Mouse (Mus musculus): ENCODE data around the gene Thoc5.

Gene Thoc5

GRCm38 (mm10) chr11:4974376-4975122 is 79.4 kb downstream of the Thoc5 start:
- DNase-seq (ENCODE audit: inconsistent ontology term): no peak

GRCm38 (mm10) chr11:4975623-4976022 is 80.5 kb downstream of the Thoc5 start:
- peak; percentile 24 for DNase-seq (ENCODE audit: inconsistent ontology term)

Data from Muller cell, postnatal 12 days (primary cell).